Mouse (Mus musculus) E14TG2a.4 (cell line): ENCODE data around the gene Pik3r3.

Source experiments
- H3K27me3 ChIP-seq: 2 replicates; pipeline ENCODE4 v1.6.1; 2014; ENCODE audit warnings: low read length, control low read depth; ENCODE audit not compliant: insufficient read depth
- H3K36me3 ChIP-seq: 2 replicates; pipeline ENCODE4 v1.6.1; 2014; ENCODE audit warnings: low read length, control low read depth; ENCODE audit not compliant: insufficient read depth
- H3K4me1 ChIP-seq: replicated peaks from 2 replicates; pipeline ENCODE4 v1.6.1; 2014; ENCODE audit warnings: low read depth, low read length, control low read depth
- H3K4me3 ChIP-seq: replicated peaks from 2 replicates; pipeline ENCODE4 v1.5.1; 2014; ENCODE audit warnings: mild to moderate bottlenecking, low read length
- H3K9me3 ChIP-seq: 2 replicates; pipeline ENCODE4 v1.6.1; 2014; ENCODE audit warnings: low read length, control low read depth
- CTCF ChIP-seq: conservative IDR thresholded peaks from 2 replicates; pipeline ENCODE4 v1.5.1; 2014; ENCODE audit warnings: low read length
- NANOG ChIP-seq: IDR thresholded peaks from 2 replicates; pipeline ENCODE4 v1.6.1; 2014; ENCODE audit warnings: borderline replicate concordance, low read length, mixed read lengths
- POU5F1 ChIP-seq: IDR thresholded peaks from 2 replicates; pipeline ENCODE4 v1.6.1; 2014; ENCODE audit warnings: low read length, borderline replicate concordance

Pik3r3 gene

GRCm38 (mm10) chr4:116221140-116221851 lies at the start of gene Pik3r3:
Gene Pik3r3, plus strand, starts transcription at chr4:116221618.
- peaks cover 12% of the 10 kb centered on the region for H3K27me3 ChIP-seq
- H3K9me3 ChIP-seq, result no peaks in the 10 kb centered on the region
- peak within 1 kb of the TSS; percentile 94 for H3K4me3 ChIP-seq
- peaks cover 19% of the 10 kb centered on the region for H3K4me1 ChIP-seq
- no peaks in the 10 kb centered on the region for H3K36me3 ChIP-seq
- TF ChIP-seq CTCF (no peak), NANOG (no peak), POU5F1 (no peak)

GRCm38 (mm10) chr4:116173072-116173471 lies 48.3 kb upstream of the Pik3r3 start, which contains the start of the genes 1700042G07Rik and Gm49337:
Gene 1700042G07Rik, plus strand, starts transcription at chr4:116173372.
Gene Gm49337, plus strand, starts transcription at chr4:116173384.
- H3K4me1 ChIP-seq, result peaks cover 65% of the 10 kb centered on the region
- TF ChIP-seq POU5F1 (no peak), CTCF (no peak), NANOG (no peak)
- H3K27me3 ChIP-seq, result no peaks in the 10 kb centered on the region
- no peak within 1 kb of the TSS; the same call in 1 of the 2 replicates for H3K4me3 ChIP-seq
- no peaks in the 10 kb centered on the region for H3K9me3 ChIP-seq
- no peaks in the 10 kb centered on the region for H3K36me3 ChIP-seq

- Histone ChIP-seq H3K27me3 (no peaks in the 10 kb centered on the region), H3K9me3 (no peaks in the 10 kb centered on the region), H3K36me3 (no peaks in the 10 kb centered on the region), H3K4me3 (no peak overlapping the region), H3K4me1 (peaks cover 71% of the 10 kb centered on the region)
- TF ChIP-seq POU5F1 (no peak), NANOG (no peak), CTCF (no peak)
These were observed 47.7 kb upstream of the Pik3r3 start for GRCm38 (mm10) chr4:116173752-116174151.

- no peaks in the 10 kb centered on the region for H3K36me3 ChIP-seq
- no peaks in the 10 kb centered on the region for H3K9me3 ChIP-seq
- H3K4me1 ChIP-seq, result peaks cover 73% of the 10 kb centered on the region
- no peaks in the 10 kb centered on the region for H3K27me3 ChIP-seq
- H3K4me3 ChIP-seq, result no peak overlapping the region
- TF ChIP-seq CTCF (no peak), NANOG (no peak), POU5F1 (no peak)
These were observed 46.8 kb upstream of the Pik3r3 start for GRCm38 (mm10) chr4:116174466-116175116.

GRCm38 (mm10) chr4:116175136-116175535 lies 46.3 kb upstream of the Pik3r3 start:
- no peak for TF ChIP-seq CTCF
- H3K9me3 ChIP-seq, result no peaks in the 10 kb centered on the region
- no peak overlapping the region for H3K4me3 ChIP-seq
- H3K4me1 ChIP-seq, result peaks cover 71% of the 10 kb centered on the region
- no peaks in the 10 kb centered on the region for H3K27me3 ChIP-seq
- H3K36me3 ChIP-seq, result no peaks in the 10 kb centered on the region

GRCm38 (mm10) chr4:116175711-116176542 lies 45.5 kb upstream of the Pik3r3 start:
- H3K9me3 ChIP-seq, result no peaks in the 10 kb centered on the region

GRCm38 (mm10) chr4:116176543-116176988 lies 44.9 kb upstream of the Pik3r3 start:
- Histone ChIP-seq H3K4me1 (peaks cover 72% of the 10 kb centered on the region), H3K4me3 (peak overlapping the region; percentile 78), H3K36me3 (no peaks in the 10 kb centered on the region), H3K9me3 (no peaks in the 10 kb centered on the region), H3K27me3 (no peaks in the 10 kb centered on the region)
- TF ChIP-seq POU5F1 (no peak), NANOG (no peak), CTCF (no peak)

More at GRCm38 (mm10) chr4:116175711-116176542, 45.5 kb upstream of the Pik3r3 start:
- H3K27me3 ChIP-seq, result no peaks in the 10 kb centered on the region
- H3K36me3 ChIP-seq, result no peaks in the 10 kb centered on the region
- peak overlapping the region; percentile 78 for H3K4me3 ChIP-seq
- peaks cover 66% of the 10 kb centered on the region for H3K4me1 ChIP-seq
- TF ChIP-seq NANOG (no peak), CTCF (no peak), POU5F1 (no peak)

- peaks cover 73% of the 10 kb centered on the region for H3K4me1 ChIP-seq
- H3K36me3 ChIP-seq, result no peaks in the 10 kb centered on the region
- no peaks in the 10 kb centered on the region for H3K27me3 ChIP-seq
- H3K4me3 ChIP-seq, result peak overlapping the region; percentile 78
- TF ChIP-seq CTCF (no peak), POU5F1 (no peak), NANOG (no peak)
- H3K9me3 ChIP-seq, result no peaks in the 10 kb centered on the region
These were observed 44.3 kb upstream of the Pik3r3 start for GRCm38 (mm10) chr4:116177140-116177539.
